Mouse (Mus musculus): Measurements from ENCODE around the gene Teddm1b. TPM values are rescaled to one million over a fixed set of nuclear protein-coding genes. Genes with fewer than 3 reads are reported as not detected.
"Not testable (repeated sequence)": the region's sequence is repeated elsewhere in the genome, so short reads cannot be mapped to it uniquely, and the experiment has no call there.

Gene Teddm1b
- 0.12 and 0.55 TPM in 2 replicates for polyA plus RNA-seq (2014; fragmentation: Nextera tagmentation; extraction: Ambion mirVana)

DNA sequence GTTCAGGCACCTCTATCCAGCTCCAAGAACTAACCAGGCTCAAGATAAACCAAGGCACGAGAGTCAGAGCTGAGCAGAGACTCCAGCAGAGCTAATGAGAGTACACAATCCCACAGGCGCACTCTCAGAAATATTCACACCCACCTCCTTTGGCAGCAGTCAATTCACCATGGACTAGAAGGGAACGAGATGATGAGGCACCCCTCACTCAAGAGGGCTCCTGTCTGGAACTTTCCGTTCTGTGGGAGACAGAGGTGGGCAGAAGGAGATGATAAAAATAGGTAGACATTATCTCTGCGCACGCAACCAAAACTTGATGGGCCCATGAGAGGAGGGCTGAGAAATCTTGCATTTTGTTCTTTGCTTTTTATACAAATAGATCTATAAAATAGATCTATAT lies at the start of gene Teddm1b:
Gene Teddm1b (plus strand): TSS at position 301 of the 400 bp plus-strand sequence.
- H3K9me3 ChIP-seq (ENCODE audit: control insufficient read depth, low read length), result no peaks in the 10 kb centered on the region
- H3K4me2 ChIP-seq (ENCODE audit: low read depth), result no peak within 1 kb of the TSS
- no peak within 1 kb of the TSS for H3K4me3 ChIP-seq (ENCODE audit: low read depth, low read length)
- no peak for ATAC-seq (ENCODE audit: insufficient read depth, low FRiP score, low TSS enrichment)
- H3K36me3 ChIP-seq (ENCODE audit: control insufficient read depth, insufficient read depth, low read length), result no peaks in the 10 kb centered on the region
- WGBS, result 87% methylated on average over 6 of the region's 6 CpGs
- no peaks in the 10 kb centered on the region for H3K4me1 ChIP-seq (ENCODE audit: control insufficient read depth, insufficient read depth, low read length)
- H3K27ac ChIP-seq (ENCODE audit: low read depth, low read length), result no peak within 1 kb of the TSS
- no peak for DNase-seq (ENCODE audit: low spot score)
- no peaks in the 10 kb centered on the region for H3K27me3 ChIP-seq (ENCODE audit: control insufficient read depth, insufficient read depth, low read length)
- no peak within 1 kb of the TSS for H3K9ac ChIP-seq (ENCODE audit: low read length)

DNA sequence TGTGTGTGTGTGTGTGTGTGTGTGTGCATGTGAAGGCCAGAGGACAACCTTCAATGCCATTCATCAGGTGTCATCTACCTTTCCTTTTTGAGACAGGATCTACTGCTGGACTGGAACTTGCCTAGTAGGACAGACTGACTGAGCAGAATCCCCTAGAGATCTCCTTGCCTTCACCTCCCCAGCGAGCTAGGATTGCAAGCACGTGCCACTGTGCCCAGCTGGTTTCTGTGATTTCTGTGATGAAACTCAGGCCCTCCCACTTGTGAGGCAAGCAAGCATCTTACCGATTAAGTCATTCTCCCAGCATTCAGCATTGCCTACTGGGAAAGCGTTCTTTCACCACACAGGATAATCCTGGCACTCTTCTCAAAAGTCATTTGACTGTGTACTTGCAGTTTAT lies 43.4 kb upstream of the Teddm1b start:
- 82% methylated on average over 4 of the region's 4 CpGs for WGBS
- ATAC-seq (ENCODE audit: insufficient read depth, low FRiP score, low TSS enrichment) (no peak), DNase-seq (ENCODE audit: low spot score) (no peak)
- Histone ChIP-seq H3K4me3 (ENCODE audit: low read depth, low read length) (no peak overlapping the region), H3K27me3 (ENCODE audit: control insufficient read depth, insufficient read depth, low read length) (no peaks in the 10 kb centered on the region), H3K4me2 (ENCODE audit: low read depth) (no peak overlapping the region), H3K27ac (ENCODE audit: low read depth, low read length) (no peak overlapping the region), H3K9me3 (ENCODE audit: control insufficient read depth, low read length) (no peaks in the 10 kb centered on the region), H3K4me1 (ENCODE audit: control insufficient read depth, insufficient read depth, low read length) (no peaks in the 10 kb centered on the region), H3K9ac (ENCODE audit: low read length) (no peak overlapping the region), H3K36me3 (ENCODE audit: control insufficient read depth, insufficient read depth, low read length) (no peaks in the 10 kb centered on the region)

DNA sequence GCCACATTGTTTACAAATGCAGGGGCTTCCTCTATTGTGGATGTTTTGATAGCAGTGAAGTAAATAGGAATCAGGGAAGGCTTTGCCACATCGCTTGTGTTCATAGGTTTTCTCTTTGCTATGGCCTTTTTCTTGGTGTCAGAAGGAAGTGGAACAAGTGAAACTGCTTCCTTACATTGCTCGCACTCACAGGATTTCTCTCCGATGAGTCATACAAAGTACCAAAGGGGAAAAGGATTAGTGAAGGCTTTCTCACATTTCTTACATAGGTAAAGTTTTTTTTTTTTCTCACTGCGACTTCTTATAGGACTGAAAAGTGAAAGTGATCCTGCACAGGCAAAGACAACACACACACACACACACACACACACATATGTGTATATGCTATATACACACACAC lies 38.1 kb upstream of the Teddm1b start:
- no peaks in the 10 kb centered on the region for H3K36me3 ChIP-seq (ENCODE audit: control insufficient read depth, insufficient read depth, low read length)
- H3K4me3 ChIP-seq (ENCODE audit: low read depth, low read length), result no peak overlapping the region
- no peaks in the 10 kb centered on the region for H3K27me3 ChIP-seq (ENCODE audit: control insufficient read depth, insufficient read depth, low read length)
- no peaks in the 10 kb centered on the region for H3K9me3 ChIP-seq (ENCODE audit: control insufficient read depth, low read length)
- no peak overlapping the region for H3K4me2 ChIP-seq (ENCODE audit: low read depth)
- 83% methylated on average over 4 of the region's 4 CpGs for WGBS
- H3K9ac ChIP-seq (ENCODE audit: low read length), result no peak overlapping the region
- H3K4me1 ChIP-seq (ENCODE audit: control insufficient read depth, insufficient read depth, low read length), result no peaks in the 10 kb centered on the region
- DNase-seq (ENCODE audit: low spot score), result no peak
- H3K27ac ChIP-seq (ENCODE audit: low read depth, low read length), result no peak overlapping the region
- no peak for ATAC-seq (ENCODE audit: insufficient read depth, low FRiP score, low TSS enrichment)

GRCm38 (mm10) chr1:153842121-153842740 lies 31.9 kb upstream of the Teddm1b start:
- Histone ChIP-seq H3K27ac (ENCODE audit: low read depth, low read length) (no peak overlapping the region), H3K27me3 (ENCODE audit: control insufficient read depth, insufficient read depth, low read length) (no peaks in the 10 kb centered on the region), H3K9me3 (ENCODE audit: control insufficient read depth, low read length) (no peaks in the 10 kb centered on the region), H3K36me3 (ENCODE audit: control insufficient read depth, insufficient read depth, low read length) (no peaks in the 10 kb centered on the region), H3K4me1 (ENCODE audit: control insufficient read depth, insufficient read depth, low read length) (no peaks in the 10 kb centered on the region), H3K9ac (ENCODE audit: low read length) (no peak overlapping the region), H3K4me2 (ENCODE audit: low read depth) (no peak overlapping the region), H3K4me3 (ENCODE audit: low read depth, low read length) (no peak overlapping the region)
- ATAC-seq (ENCODE audit: insufficient read depth, low FRiP score, low TSS enrichment) (no peak), DNase-seq (ENCODE audit: low spot score) (no peak)
- WGBS, result 93% methylated on average over 11 of the region's 11 CpGs

- Histone ChIP-seq H3K27ac (ENCODE audit: low read depth, low read length) (no peak within 1 kb of the TSS), H3K4me3 (ENCODE audit: low read depth, low read length) (no peak within 1 kb of the TSS), H3K4me2 (ENCODE audit: low read depth) (no peak within 1 kb of the TSS), H3K9me3 (ENCODE audit: control insufficient read depth, low read length) (no peaks in the 10 kb centered on the region), H3K36me3 (ENCODE audit: control insufficient read depth, insufficient read depth, low read length) (no peaks in the 10 kb centered on the region), H3K4me1 (ENCODE audit: control insufficient read depth, insufficient read depth, low read length) (no peaks in the 10 kb centered on the region), H3K9ac (ENCODE audit: low read length) (no peak within 1 kb of the TSS), H3K27me3 (ENCODE audit: control insufficient read depth, insufficient read depth, low read length) (no peaks in the 10 kb centered on the region)
- no peak for DNase-seq (ENCODE audit: low spot score)
- no peak for ATAC-seq (ENCODE audit: insufficient read depth, low FRiP score, low TSS enrichment)
- whole genome bisulfite sequencing, result 94% methylated on average over 8 of the region's 8 CpGs
These were observed 30.1 kb upstream of the Teddm1b start, which contains the start of gene Rgsl1 for GRCm38 (mm10) chr1:153844042-153844441. Gene Rgsl1, minus strand, starts transcription at chr1:153844142.

DNA sequence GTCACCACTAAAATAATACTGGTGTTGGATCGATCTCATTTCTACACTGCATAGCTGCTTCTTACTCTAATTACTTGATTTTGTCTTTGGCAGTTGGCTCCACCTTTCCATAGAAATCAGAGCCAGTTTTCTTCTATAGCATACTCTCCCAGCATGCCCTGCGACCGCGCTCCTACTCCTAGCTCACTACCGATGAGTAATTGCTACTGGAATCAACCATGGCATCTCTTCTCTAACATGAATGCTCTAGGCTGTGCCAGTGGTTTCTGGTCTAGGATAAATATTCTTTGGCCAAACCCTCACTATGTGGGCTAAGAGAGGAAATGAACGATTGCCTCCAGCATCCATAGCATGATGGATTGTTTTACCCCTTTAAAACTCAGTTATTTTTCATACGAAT lies 27.7 kb upstream of the Teddm1b start:
- H3K27me3 ChIP-seq (ENCODE audit: control insufficient read depth, insufficient read depth, low read length), result no peaks in the 10 kb centered on the region
- no peaks in the 10 kb centered on the region for H3K9me3 ChIP-seq (ENCODE audit: control insufficient read depth, low read length)
- H3K9ac ChIP-seq (ENCODE audit: low read length), result no peak overlapping the region
- no peak overlapping the region for H3K4me3 ChIP-seq (ENCODE audit: low read depth, low read length)
- H3K4me1 ChIP-seq (ENCODE audit: control insufficient read depth, insufficient read depth, low read length), result no peaks in the 10 kb centered on the region
- no peak overlapping the region for H3K4me2 ChIP-seq (ENCODE audit: low read depth)
- 89% methylated on average over 7 of the region's 7 CpGs for WGBS
- no peak overlapping the region for H3K27ac ChIP-seq (ENCODE audit: low read depth, low read length)
- ATAC-seq (ENCODE audit: insufficient read depth, low FRiP score, low TSS enrichment) (no peak), DNase-seq (ENCODE audit: low spot score) (no peak)
- no peaks in the 10 kb centered on the region for H3K36me3 ChIP-seq (ENCODE audit: control insufficient read depth, insufficient read depth, low read length)

DNA sequence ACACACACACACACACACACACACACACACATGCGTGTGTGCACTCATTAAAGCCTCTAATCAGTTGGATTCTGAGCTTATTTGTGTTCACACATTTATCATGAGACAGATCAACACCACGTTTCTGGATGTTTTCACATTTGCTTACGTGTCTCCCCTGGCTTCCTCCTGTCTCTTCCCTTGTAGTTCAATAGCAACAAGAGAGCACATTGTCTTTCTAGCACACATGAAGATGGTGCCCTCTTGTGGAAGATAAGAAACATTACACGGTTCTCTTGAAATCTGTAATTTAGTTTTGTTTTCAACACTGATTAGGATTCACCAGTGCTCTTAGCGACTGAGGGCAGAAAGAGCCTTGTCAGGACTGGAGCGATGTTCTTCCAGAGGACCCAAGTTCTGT lies 27.3 kb upstream of the Teddm1b start:
- no peaks in the 10 kb centered on the region for H3K27me3 ChIP-seq (ENCODE audit: control insufficient read depth, insufficient read depth, low read length)
- H3K36me3 ChIP-seq (ENCODE audit: control insufficient read depth, insufficient read depth, low read length), result no peaks in the 10 kb centered on the region
- no peak for ATAC-seq (ENCODE audit: insufficient read depth, low FRiP score, low TSS enrichment)
- H3K27ac ChIP-seq (ENCODE audit: low read depth, low read length), result no peak overlapping the region
- no peaks in the 10 kb centered on the region for H3K4me1 ChIP-seq (ENCODE audit: control insufficient read depth, insufficient read depth, low read length)
- WGBS, result 32% methylated on average over 6 of the region's 6 CpGs
- H3K4me2 ChIP-seq (ENCODE audit: low read depth), result no peak overlapping the region
- peak; percentile 31 for DNase-seq (ENCODE audit: low spot score)
- no peak overlapping the region for H3K4me3 ChIP-seq (ENCODE audit: low read depth, low read length)
- H3K9me3 ChIP-seq (ENCODE audit: control insufficient read depth, low read length), result no peaks in the 10 kb centered on the region
- H3K9ac ChIP-seq (ENCODE audit: low read length), result no peak overlapping the region

- WGBS, result 81% methylated on average over 7 of the region's 7 CpGs
- H3K9ac ChIP-seq (ENCODE audit: low read length); H3K4me2 ChIP-seq (ENCODE audit: low read depth); H3K9me3 ChIP-seq (ENCODE audit: control insufficient read depth, low read length); H3K27ac ChIP-seq (ENCODE audit: low read depth, low read length); DNase-seq (ENCODE audit: low spot score); H3K4me1 ChIP-seq (ENCODE audit: control insufficient read depth, insufficient read depth, low read length); ATAC-seq (ENCODE audit: insufficient read depth, low FRiP score, low TSS enrichment); H3K36me3 ChIP-seq (ENCODE audit: control insufficient read depth, insufficient read depth, low read length); H3K4me3 ChIP-seq (ENCODE audit: low read depth, low read length); H3K27me3 ChIP-seq (ENCODE audit: control insufficient read depth, insufficient read depth, low read length): not testable (repeated sequence)
These were observed 21.4 kb upstream of the Teddm1b start for GRCm38 (mm10) chr1:153852696-153853095.

- Histone ChIP-seq H3K27ac (ENCODE audit: low read depth, low read length) (no peak overlapping the region), H3K4me3 (ENCODE audit: low read depth, low read length) (no peak overlapping the region), H3K9ac (ENCODE audit: low read length) (no peak overlapping the region), H3K4me1 (ENCODE audit: control insufficient read depth, insufficient read depth, low read length) (no peaks in the 10 kb centered on the region), H3K9me3 (ENCODE audit: control insufficient read depth, low read length) (no peaks in the 10 kb centered on the region), H3K4me2 (ENCODE audit: low read depth) (no peak overlapping the region), H3K36me3 (ENCODE audit: control insufficient read depth, insufficient read depth, low read length) (no peaks in the 10 kb centered on the region), H3K27me3 (ENCODE audit: control insufficient read depth, insufficient read depth, low read length) (no peaks in the 10 kb centered on the region)
- WGBS, result 84% methylated on average over 8 of the region's 8 CpGs
- ATAC-seq (ENCODE audit: insufficient read depth, low FRiP score, low TSS enrichment) (no peak), DNase-seq (ENCODE audit: low spot score) (no peak)
These were observed 18.2 kb upstream of the Teddm1b start for GRCm38 (mm10) chr1:153855946-153856345.
